Mouse (Mus musculus): ENCODE data around the gene Glrx5. TPM values are rescaled to one million over a fixed set of nuclear protein-coding genes. Genes with fewer than 3 reads are reported as not detected.

Gene Glrx5
- total and polyA plus RNA-seq, 2 experiments from 2014 or later, result 43.1 to 199 TPM

GRCm38 (mm10) chr12:104992123-104992741 is 40.3 kb upstream of the Glrx5 start:
- Histone ChIP-seq H3K27ac (no peak overlapping the region), H3K9ac (replicated peaks; ENCODE audit: low read length) (no peak overlapping the region), H3K4me2 (ENCODE audit: low read depth, low read length) (no peak overlapping the region), H3K4me1 (ENCODE audit: insufficient read depth, low read length) (no peaks in the 10 kb centered on the region), H3K36me3 (ENCODE audit: insufficient read depth, low read length) (no peaks in the 10 kb centered on the region), H3K4me3 (ENCODE audit: low read length) (no peak overlapping the region), H3K27me3 (ENCODE audit: insufficient read depth, low read length) (no peaks in the 10 kb centered on the region), H3K9me3 (ENCODE audit: low read length) (no peaks in the 10 kb centered on the region)
- TF ChIP-seq CTCF (IDR thresholded peaks at IDR 0.05; ENCODE audit: low read depth), result no peak
- no peak for DNase-seq (ENCODE audit: low spot score)
- ATAC-seq, result no peak
- 76% methylated on average over 10 of the region's 10 CpGs for WGBS

GRCm38 (mm10) chr12:104992838-104993237 is 39.6 kb upstream of the Glrx5 start:
- H3K27me3 ChIP-seq (ENCODE audit: insufficient read depth, low read length), result no peaks in the 10 kb centered on the region
- no peak overlapping the region for H3K4me3 ChIP-seq (ENCODE audit: low read length)
- DNase-seq (ENCODE audit: low spot score) (no peak), ATAC-seq (no peak)
- 63% methylated on average over 8 of the region's 8 CpGs for WGBS
- H3K4me2 ChIP-seq (ENCODE audit: low read depth, low read length), result no peak overlapping the region
- TF ChIP-seq CTCF (IDR thresholded peaks at IDR 0.05; ENCODE audit: low read depth), result no peak
- H3K27ac ChIP-seq, result no peak overlapping the region
- H3K9me3 ChIP-seq (ENCODE audit: low read length), result no peaks in the 10 kb centered on the region
- no peaks in the 10 kb centered on the region for H3K36me3 ChIP-seq (ENCODE audit: insufficient read depth, low read length)
- H3K9ac ChIP-seq (replicated peaks; ENCODE audit: low read length), result no peak overlapping the region
- H3K4me1 ChIP-seq (ENCODE audit: insufficient read depth, low read length), result no peaks in the 10 kb centered on the region

- Histone ChIP-seq H3K9ac (replicated peaks; ENCODE audit: low read length) (no peak overlapping the region), H3K27ac (no peak overlapping the region), H3K4me1 (ENCODE audit: insufficient read depth, low read length) (no peaks in the 10 kb centered on the region), H3K27me3 (ENCODE audit: insufficient read depth, low read length) (no peaks in the 10 kb centered on the region), H3K9me3 (ENCODE audit: low read length) (no peaks in the 10 kb centered on the region), H3K4me2 (ENCODE audit: low read depth, low read length) (no peak overlapping the region), H3K36me3 (ENCODE audit: insufficient read depth, low read length) (no peaks in the 10 kb centered on the region), H3K4me3 (ENCODE audit: low read length) (no peak overlapping the region)
- DNase-seq (ENCODE audit: low spot score), result no peak
- 86% methylated on average over 12 of the region's 12 CpGs for WGBS
- no peak for TF ChIP-seq CTCF (IDR thresholded peaks at IDR 0.05; ENCODE audit: low read depth)
- ATAC-seq, result no peak
These were observed 37.1 kb upstream of the Glrx5 start for GRCm38 (mm10) chr12:104995259-104995876.

GRCm38 (mm10) chr12:104996012-104996728 is 36.3 kb upstream of the Glrx5 start:
- Histone ChIP-seq H3K27me3 (ENCODE audit: insufficient read depth, low read length) (no peaks in the 10 kb centered on the region), H3K4me1 (ENCODE audit: insufficient read depth, low read length) (no peaks in the 10 kb centered on the region), H3K27ac (no peak overlapping the region), H3K9me3 (ENCODE audit: low read length) (no peaks in the 10 kb centered on the region), H3K4me3 (ENCODE audit: low read length) (no peak overlapping the region), H3K36me3 (ENCODE audit: insufficient read depth, low read length) (no peaks in the 10 kb centered on the region), H3K9ac (replicated peaks; ENCODE audit: low read length) (no peak overlapping the region), H3K4me2 (ENCODE audit: low read depth, low read length) (no peak overlapping the region)
- WGBS, result 86% methylated on average over 9 of the region's 9 CpGs
- DNase-seq (ENCODE audit: low spot score), result no peak
- no peak for ATAC-seq
- no peak for TF ChIP-seq CTCF (IDR thresholded peaks at IDR 0.05; ENCODE audit: low read depth)

GRCm38 (mm10) chr12:104997159-104997558 is 35.3 kb upstream of the Glrx5 start:
- 80% methylated on average over 10 of the region's 10 CpGs for WGBS
- Histone ChIP-seq H3K36me3 (ENCODE audit: insufficient read depth, low read length) (no peaks in the 10 kb centered on the region), H3K4me3 (ENCODE audit: low read length) (no peak overlapping the region), H3K27ac (no peak overlapping the region), H3K27me3 (ENCODE audit: insufficient read depth, low read length) (no peaks in the 10 kb centered on the region), H3K9me3 (ENCODE audit: low read length) (no peaks in the 10 kb centered on the region), H3K4me2 (ENCODE audit: low read depth, low read length) (no peak overlapping the region), H3K4me1 (ENCODE audit: insufficient read depth, low read length) (no peaks in the 10 kb centered on the region), H3K9ac (replicated peaks; ENCODE audit: low read length) (no peak overlapping the region)
- no peak for DNase-seq (ENCODE audit: low spot score)
- no peak for ATAC-seq
- TF ChIP-seq CTCF (IDR thresholded peaks at IDR 0.05; ENCODE audit: low read depth), result no peak

GRCm38 (mm10) chr12:104997641-104998293 is 34.7 kb upstream of the Glrx5 start:
- ATAC-seq, result no peak
- Histone ChIP-seq H3K9me3 (ENCODE audit: low read length) (no peaks in the 10 kb centered on the region), H3K9ac (replicated peaks; ENCODE audit: low read length) (no peak overlapping the region), H3K27ac (no peak overlapping the region), H3K4me1 (ENCODE audit: insufficient read depth, low read length) (no peaks in the 10 kb centered on the region), H3K27me3 (ENCODE audit: insufficient read depth, low read length) (no peaks in the 10 kb centered on the region), H3K4me2 (ENCODE audit: low read depth, low read length) (no peak overlapping the region), H3K36me3 (ENCODE audit: insufficient read depth, low read length) (no peaks in the 10 kb centered on the region), H3K4me3 (ENCODE audit: low read length) (no peak overlapping the region)
- DNase-seq (ENCODE audit: low spot score), result no peak
- no peak for TF ChIP-seq CTCF (IDR thresholded peaks at IDR 0.05; ENCODE audit: low read depth)
- 86% methylated on average over 10 of the region's 10 CpGs for WGBS

Measured in hindbrain, postnatal 0 days (tissue).